Mouse (Mus musculus): ENCODE data around the gene Gm5934.
"Not testable (repeated sequence)": the region's sequence is repeated elsewhere in the genome, so short reads cannot be mapped to it uniquely, and the experiment has no call there.

Gene Gm5934

GRCm38 (mm10) chrX:24500660-24501059 is at the start of gene Gm5934:
Gene Gm5934 (minus strand): TSS chrX:24500760.
- DNase-seq, result not testable (repeated sequence)
